Mouse (Mus musculus) heart, embryonic 16.5 days (tissue): Measurements from ENCODE around the gene Auts2. TPM values are rescaled to one million over a fixed set of nuclear protein-coding genes. Genes with fewer than 3 reads are reported as not detected.

Experiments
- ATAC-seq: fragments of 200-750 bp; cut with Nextera tagmentation; replicated peaks from 2 replicates; pipeline ENCODE4 v1.8.0; 2017; ENCODE audit warnings: moderate number of reproducible peaks; ENCODE audit not compliant: insufficient read depth, low FRiP score; ENCODE audit errors: extremely low read depth
- H3K27ac ChIP-seq: fragments of 300-500 bp; sonication (generic); 2 replicates; pipeline ENCODE4 v1.5.1; 2014; ENCODE audit warnings: mild to moderate bottlenecking, low read length, control low read depth, moderate library complexity
- H3K27me3 ChIP-seq: fragments of 300-500 bp; sonication (generic); 2 replicates; pipeline ENCODE4 v1.6.1; 2014; ENCODE audit warnings: low read length, mixed read lengths; ENCODE audit not compliant: control insufficient read depth, insufficient read depth
- H3K36me3 ChIP-seq: fragments of 300-500 bp; sonication (generic); 2 replicates; pipeline ENCODE4 v1.6.1; 2014; ENCODE audit not compliant: control insufficient read depth, insufficient read depth
- H3K4me1 ChIP-seq: fragments of 300-500 bp; sonication (generic); 2 replicates; pipeline ENCODE4 v1.6.1; 2014; ENCODE audit warnings: low read length, mixed read lengths; ENCODE audit not compliant: control insufficient read depth, insufficient read depth
- H3K4me2 ChIP-seq: fragments of 300-500 bp; sonication (generic); 2 replicates; pipeline ENCODE4 v1.6.1; 2014; ENCODE audit warnings: low read depth, mild to moderate bottlenecking, control low read depth, low read length
- H3K4me3 ChIP-seq: fragments of 300-500 bp; sonication (generic); 2 replicates; pipeline ENCODE4 v1.5.1; 2014; ENCODE audit warnings: mild to moderate bottlenecking, control low read depth, low read length
- H3K9ac ChIP-seq: fragments of 300-500 bp; sonication (generic); 2 replicates; pipeline ENCODE4 v1.6.1; 2014; ENCODE audit warnings: low read length, control low read depth
- H3K9me3 ChIP-seq: fragments of 300-500 bp; sonication (generic); replicated peaks from 2 replicates; pipeline ENCODE4 v1.6.1; 2016; ENCODE audit warnings: low read length; ENCODE audit not compliant: control insufficient read depth
- WGBS: fragments of 180-500 bp; shearing (Covaris S2); extraction: QIAGEN DNeasy Blood & Tissue Kit; methylation state at CpG from one replicate; pipeline ENCODE4 v1.1.7; 2014; 5-methylcytosine and 5-hydroxymethylcytosine counted together
- polyA plus RNA-seq: library from polyadenylated mRNA; unstranded; fragments of >200 nt; fragmentation: Nextera tagmentation; extraction: Ambion mirVana; gene quantifications from 2 replicates; pipeline ENCODE4 v1.2.1, GENCODE M21; 2015

The Auts2 gene
- polyA plus RNA-seq, 1 experiment from 2014 or later = 16.3 TPM

DNA sequence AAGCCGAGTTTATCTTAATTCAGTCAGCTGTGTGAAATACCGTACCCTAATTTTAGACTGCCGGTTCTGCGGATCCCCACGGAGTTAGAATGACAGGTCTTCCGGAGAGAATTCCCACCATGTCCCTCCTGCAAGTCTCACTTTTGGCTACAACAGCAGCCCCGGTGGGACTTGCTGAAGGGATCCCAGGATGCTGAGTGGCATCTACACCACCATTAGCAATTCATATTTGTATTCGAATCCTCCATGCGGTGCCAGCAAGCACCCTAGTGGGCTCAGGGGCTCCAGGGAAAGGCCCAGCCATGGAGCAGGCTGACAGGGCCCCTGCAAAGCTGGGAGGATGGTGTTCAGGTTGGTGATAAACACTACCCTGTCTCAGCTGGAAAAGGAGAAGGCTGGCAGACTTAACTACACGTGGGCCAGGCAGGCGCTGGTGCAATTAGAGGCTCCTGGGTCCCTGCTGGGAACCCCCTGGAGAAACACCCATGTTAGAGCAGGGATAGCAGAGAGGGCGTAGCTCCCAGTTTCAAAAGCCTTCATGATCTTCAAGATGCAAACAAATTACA is 775.4 kb downstream of the Auts2 start:
- WGBS = 68% methylated on average over 12 of the region's 12 CpGs
- H3K4me3 ChIP-seq = no peak overlapping the region
- H3K27me3 ChIP-seq = no peaks in the 10 kb centered on the region
- H3K4me2 ChIP-seq = no peak overlapping the region
- no peak for ATAC-seq
- H3K27ac ChIP-seq = no peak overlapping the region
- H3K9ac ChIP-seq = no peak overlapping the region
- H3K9me3 ChIP-seq = peaks cover 2% of the 10 kb centered on the region; the same call in 1 of the 2 replicates
- H3K4me1 ChIP-seq = peaks cover 5% of the 10 kb centered on the region; the same call in 1 of the 2 replicates
- H3K36me3 ChIP-seq = no peaks in the 10 kb centered on the region

DNA sequence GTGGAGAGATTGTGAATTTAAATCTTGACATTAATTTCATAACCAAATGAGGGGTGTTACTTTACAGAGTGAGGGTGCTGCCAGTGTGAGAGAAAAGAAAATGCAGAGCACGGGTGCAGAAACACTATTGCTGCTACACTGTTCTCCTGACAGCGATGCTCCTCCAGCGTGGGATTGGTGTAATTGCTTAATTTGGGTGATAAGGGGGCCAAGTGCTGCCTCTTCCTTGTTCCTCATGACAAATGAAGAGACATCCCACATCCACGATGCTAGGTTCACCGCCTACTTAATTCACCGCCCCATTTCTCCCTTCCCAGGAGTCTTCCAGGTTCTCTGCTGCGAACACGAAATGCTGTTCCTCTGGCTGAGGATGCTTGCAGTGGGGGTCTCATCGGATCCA is 776.0 kb downstream of the Auts2 start:
- no peak overlapping the region for H3K4me3 ChIP-seq
- H3K4me2 ChIP-seq = no peak overlapping the region
- 84% methylated on average over 9 of the region's 9 CpGs for WGBS
- no peak overlapping the region for H3K9ac ChIP-seq
- no peak for ATAC-seq
- peaks cover 5% of the 10 kb centered on the region; the same call in 1 of the 2 replicates for H3K4me1 ChIP-seq
- H3K9me3 ChIP-seq = peaks cover 2% of the 10 kb centered on the region; the same call in 1 of the 2 replicates
- no peak overlapping the region for H3K27ac ChIP-seq
- no peaks in the 10 kb centered on the region for H3K27me3 ChIP-seq
- H3K36me3 ChIP-seq = no peaks in the 10 kb centered on the region

- Histone ChIP-seq H3K4me1 (no peaks in the 10 kb centered on the region), H3K9me3 (no peaks in the 10 kb centered on the region), H3K4me2 (no peak overlapping the region), H3K36me3 (no peaks in the 10 kb centered on the region), H3K4me3 (no peak overlapping the region), H3K9ac (no peak overlapping the region), H3K27me3 (no peaks in the 10 kb centered on the region), H3K27ac (no peak overlapping the region)
- 92% methylated on average over 13 of the region's 13 CpGs for WGBS
- ATAC-seq = no peak
Measured at GRCm38 (mm10) chr5:131759432-131759831, 783.7 kb downstream of the Auts2 start.

DNA sequence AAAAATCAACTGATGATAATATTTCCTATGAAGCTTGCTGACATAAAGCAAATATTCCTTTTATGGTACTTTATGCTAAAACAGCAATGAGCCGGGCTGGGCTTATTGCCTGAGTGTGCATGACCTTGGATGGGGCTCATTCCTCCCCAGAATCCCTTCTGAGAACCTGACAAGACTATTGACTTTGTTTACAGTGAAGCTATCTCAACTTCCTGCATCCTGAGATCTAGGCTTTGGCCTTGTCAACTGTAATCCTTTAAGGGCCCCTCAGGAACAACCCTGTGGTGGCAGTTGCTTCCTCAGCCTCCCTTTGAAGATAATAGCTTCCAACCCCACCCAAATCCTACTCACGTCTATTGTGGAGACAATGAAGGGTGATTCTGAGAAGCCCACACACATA is 792.8 kb downstream of the Auts2 start:
- ATAC-seq = no peak
- Histone ChIP-seq H3K9me3 (no peaks in the 10 kb centered on the region), H3K4me3 (no peak overlapping the region), H3K36me3 (no peaks in the 10 kb centered on the region), H3K27ac (no peak overlapping the region; the same call in 1 of the 2 replicates), H3K4me1 (peaks cover 12% of the 10 kb centered on the region), H3K4me2 (no peak overlapping the region), H3K9ac (no peak overlapping the region), H3K27me3 (no peaks in the 10 kb centered on the region)
- WGBS = 71% methylated on average over 2 of the region's 2 CpGs

GRCm38 (mm10) chr5:131749211-131749610 is 793.9 kb downstream of the Auts2 start:
- Histone ChIP-seq H3K4me2 (no peak overlapping the region), H3K36me3 (no peaks in the 10 kb centered on the region), H3K9me3 (0 out of 2 replicates have a peak, but pooled peaks cover 2% of the 10 kb centered on the region), H3K27me3 (no peaks in the 10 kb centered on the region), H3K4me3 (no peak overlapping the region), H3K9ac (no peak overlapping the region), H3K27ac (peak overlapping the region; percentile 51), H3K4me1 (peaks cover 12% of the 10 kb centered on the region)
- ATAC-seq = no peak
- 36% methylated on average over 6 of the region's 6 CpGs for WGBS

DNA sequence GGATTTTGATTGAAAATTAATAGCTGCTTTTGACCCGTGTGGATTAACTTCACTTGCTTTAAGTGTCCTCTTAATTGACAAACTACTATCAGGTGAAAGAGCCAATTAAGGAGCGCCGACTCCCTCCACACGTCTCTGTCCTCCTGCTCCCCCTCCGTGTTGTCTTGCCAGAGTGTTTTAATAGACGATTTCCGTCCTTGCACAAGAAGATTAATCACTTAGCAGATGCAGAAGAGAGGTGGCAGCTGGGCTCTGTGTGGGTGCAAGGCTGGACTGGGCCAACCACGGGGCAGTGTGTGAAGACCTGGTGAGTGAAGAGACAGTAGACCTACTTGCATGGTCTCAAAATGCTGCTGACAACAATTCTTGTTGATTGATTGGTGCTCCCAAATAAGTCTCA is 800.1 kb downstream of the Auts2 start:
- no peak overlapping the region for H3K9ac ChIP-seq
- H3K27ac ChIP-seq = no peak overlapping the region
- no peaks in the 10 kb centered on the region for H3K27me3 ChIP-seq
- 0 out of 2 replicates have a peak, but pooled peaks cover 2% of the 10 kb centered on the region for H3K9me3 ChIP-seq
- no peak overlapping the region for H3K4me3 ChIP-seq
- H3K4me2 ChIP-seq = no peak overlapping the region
- no peaks in the 10 kb centered on the region for H3K36me3 ChIP-seq
- no peak for ATAC-seq
- WGBS = 66% methylated on average over 8 of the region's 8 CpGs
- H3K4me1 ChIP-seq = no peaks in the 10 kb centered on the region

GRCm38 (mm10) chr5:131737476-131737875 is 805.7 kb downstream of the Auts2 start:
- Histone ChIP-seq H3K27me3 (no peaks in the 10 kb centered on the region), H3K9ac (no peak overlapping the region), H3K9me3 (no peaks in the 10 kb centered on the region), H3K4me3 (no peak overlapping the region), H3K27ac (no peak overlapping the region), H3K4me2 (no peak overlapping the region), H3K36me3 (no peaks in the 10 kb centered on the region), H3K4me1 (peaks cover 7% of the 10 kb centered on the region)
- ATAC-seq = no peak
- WGBS = 79% methylated on average over 6 of the region's 6 CpGs

DNA sequence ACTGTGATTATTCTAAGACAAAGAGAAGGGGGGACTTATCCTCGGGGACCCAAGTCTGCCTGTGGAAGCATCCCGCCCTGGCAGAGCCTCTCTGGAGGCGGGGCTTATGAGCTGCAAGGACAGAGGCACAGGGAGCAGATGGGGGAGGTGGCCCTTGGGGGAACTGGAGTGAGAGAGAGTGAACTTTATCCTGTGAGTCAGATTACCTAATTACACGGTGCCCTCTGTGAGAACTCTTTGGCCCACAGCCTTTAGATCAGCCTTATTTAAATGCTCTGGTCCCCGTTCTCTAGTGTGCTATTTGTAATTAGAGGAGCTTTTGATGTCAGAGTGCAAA is 809.9 kb downstream of the Auts2 start:
- no peaks in the 10 kb centered on the region for H3K36me3 ChIP-seq
- no peak overlapping the region for H3K9ac ChIP-seq
- WGBS = 15% methylated on average over 5 of the region's 5 CpGs
- no peak overlapping the region for H3K27ac ChIP-seq
- no peaks in the 10 kb centered on the region for H3K27me3 ChIP-seq
- H3K4me1 ChIP-seq = peaks cover 13% of the 10 kb centered on the region
- H3K4me2 ChIP-seq = no peak overlapping the region
- no peak; the same call in 1 of the 2 replicates for ATAC-seq
- no peak overlapping the region for H3K4me3 ChIP-seq
- no peaks in the 10 kb centered on the region for H3K9me3 ChIP-seq

- no peak overlapping the region for H3K27ac ChIP-seq
- no peaks in the 10 kb centered on the region for H3K27me3 ChIP-seq
- H3K36me3 ChIP-seq = no peaks in the 10 kb centered on the region
- no peak overlapping the region for H3K4me3 ChIP-seq
- no peak for ATAC-seq
- peaks cover 13% of the 10 kb centered on the region for H3K4me1 ChIP-seq
- 56% methylated on average over 7 of the region's 7 CpGs for WGBS
- no peak overlapping the region for H3K9ac ChIP-seq
- no peaks in the 10 kb centered on the region for H3K9me3 ChIP-seq
- no peak overlapping the region for H3K4me2 ChIP-seq
Measured at GRCm38 (mm10) chr5:131732631-131733323, 810.4 kb downstream of the Auts2 start.
